Mouse (Mus musculus) intestine, embryonic 14.5 days (tissue): Measurements from ENCODE around the gene Capn10. TPM values are rescaled to one million over a fixed set of nuclear protein-coding genes. Genes with fewer than 3 reads are reported as not detected.

Experiments used
- ATAC-seq: fragments of 200-750 bp; cut with Nextera tagmentation; replicated peaks from 2 replicates; pipeline ENCODE4 v1.8.0; 2017; ENCODE audit warnings: low read depth, moderate number of reproducible peaks, moderate TSS enrichment, moderate library complexity; ENCODE audit not compliant: low FRiP score, low TSS enrichment
- DNase-seq: peaks from one replicate; pipeline ENCODE4 v3.0.0-alpha.2; 2018; ENCODE audit warnings: low spot score
- H3K27ac ChIP-seq: fragments of 300-500 bp; sonication (generic); 2 replicates; pipeline ENCODE4 v1.5.1; 2014; ENCODE audit warnings: low read depth, mild to moderate bottlenecking, control low read depth
- H3K27me3 ChIP-seq: fragments of 300-500 bp; sonication (generic); replicated peaks from 2 replicates; pipeline ENCODE4 v1.6.1; 2014; ENCODE audit warnings: low read length, control low read depth; ENCODE audit not compliant: control insufficient read depth, insufficient read depth
- H3K36me3 ChIP-seq: fragments of 300-500 bp; sonication (generic); 2 replicates; pipeline ENCODE4 v1.6.1; 2014; ENCODE audit warnings: low read length, control low read depth; ENCODE audit not compliant: control insufficient read depth, insufficient read depth
- H3K4me1 ChIP-seq: fragments of 300-500 bp; sonication (generic); replicated peaks from 2 replicates; pipeline ENCODE4 v1.6.1; 2014; ENCODE audit warnings: low read length, control low read depth, mixed read lengths; ENCODE audit not compliant: control insufficient read depth, insufficient read depth
- H3K4me2 ChIP-seq: fragments of 300-500 bp; sonication (generic); 2 replicates; pipeline ENCODE4 v1.6.1; 2014; ENCODE audit warnings: low read length
- H3K4me3 ChIP-seq: fragments of 300-500 bp; sonication (generic); 2 replicates; pipeline ENCODE4 v1.5.1; 2014; ENCODE audit warnings: low read depth, low read length, control low read depth, mixed read lengths
- H3K9ac ChIP-seq: fragments of 300-500 bp; sonication (generic); 2 replicates; pipeline ENCODE4 v1.6.1; 2014; ENCODE audit warnings: mild to moderate bottlenecking, low read length
- H3K9me3 ChIP-seq: fragments of 300-500 bp; sonication (generic); 2 replicates; pipeline ENCODE4 v1.6.1; 2016; ENCODE audit warnings: low read length, control low read depth; ENCODE audit not compliant: control insufficient read depth
- WGBS: fragments of 180-500 bp; shearing (Covaris S2); extraction: QIAGEN DNeasy Blood & Tissue Kit; methylation state at CpG from one replicate; pipeline ENCODE4 v1.1.7; 2014; 5-methylcytosine and 5-hydroxymethylcytosine counted together
- polyA plus RNA-seq: library from polyadenylated mRNA; unstranded; fragments of >200 nt; fragmentation: Nextera tagmentation; extraction: Ambion mirVana; gene quantifications from 2 replicates; pipeline ENCODE4 v1.2.1, GENCODE M21; 2014

The Capn10 gene
- polyA plus RNA-seq, 1 experiment from 2014 or later: 26.5 TPM

GRCm38 (mm10) chr1:92992214-92992855 lies 58.2 kb downstream of the Capn10 start:
- no peak for DNase-seq
- no peaks in the 10 kb centered on the region for H3K9me3 ChIP-seq
- H3K4me3 ChIP-seq: no peak overlapping the region
- no peak for ATAC-seq
- no peak overlapping the region for H3K4me2 ChIP-seq
- no peak overlapping the region for H3K9ac ChIP-seq
- no peaks in the 10 kb centered on the region for H3K27me3 ChIP-seq
- no peaks in the 10 kb centered on the region for H3K4me1 ChIP-seq
- no peak overlapping the region for H3K27ac ChIP-seq
- WGBS: 81% methylated on average over 6 of the region's 6 CpGs
- no peaks in the 10 kb centered on the region for H3K36me3 ChIP-seq

GRCm38 (mm10) chr1:92992880-92993279 lies 58.7 kb downstream of the Capn10 start:
- no peak overlapping the region for H3K9ac ChIP-seq
- H3K4me3 ChIP-seq: no peak overlapping the region
- H3K27ac ChIP-seq: no peak overlapping the region
- no peak overlapping the region for H3K4me2 ChIP-seq
- ATAC-seq (no peak), DNase-seq (no peak)
- no peaks in the 10 kb centered on the region for H3K36me3 ChIP-seq
- no peaks in the 10 kb centered on the region for H3K4me1 ChIP-seq
- H3K27me3 ChIP-seq: no peaks in the 10 kb centered on the region
- 86% methylated on average over 2 of the region's 2 CpGs for WGBS
- no peaks in the 10 kb centered on the region for H3K9me3 ChIP-seq

Other genes with a start within 250 kb of the Capn10 start
- gene Gpc1, start 102.7 kb upstream of the Capn10 start, polyA plus RNA-seq: 46.3 and 47.9 TPM in 2 replicates
- 0.30 and 0.79 TPM in 2 replicates for gene Ankmy1, start 31.5 kb upstream of the Capn10 start, polyA plus RNA-seq
- gene Dusp28, start 27.4 kb upstream of the Capn10 start, polyA plus RNA-seq: 9.9 and 12.1 TPM in 2 replicates
- gene Rnpepl1, start 23.6 kb upstream of the Capn10 start, polyA plus RNA-seq: 28.4 and 36.8 TPM in 2 replicates
- 5.7 and 7.0 TPM in 2 replicates for gene Gpr35, start 16.5 kb downstream of the Capn10 start, polyA plus RNA-seq
- 0.16 TPM in 1 of 2 replicates, not detected in the other for gene Aqp12, start 72.0 kb downstream of the Capn10 start, polyA plus RNA-seq
- gene Kif1a, start 167.6 kb downstream of the Capn10 start, polyA plus RNA-seq: 15.8 and 16.7 TPM in 2 replicates
- not detected in 2 replicates for gene Agxt, start 200.9 kb downstream of the Capn10 start, polyA plus RNA-seq
- gene 2310007B03Rik, start 226.6 kb downstream of the Capn10 start, polyA plus RNA-seq: 3.2 and 3.9 TPM in 2 replicates
- gene Crocc2, start 234.3 kb downstream of the Capn10 start, polyA plus RNA-seq: 0.04 and 0.16 TPM in 2 replicates